Mouse (Mus musculus): Measurements from ENCODE around the gene Brd2. TPM values are rescaled to one million over a fixed set of nuclear protein-coding genes. Genes with fewer than 3 reads are reported as not detected.

The Brd2 gene
- polyA plus RNA-seq, 1 experiment from 2014 or later, result 74.9 TPM

DNA sequence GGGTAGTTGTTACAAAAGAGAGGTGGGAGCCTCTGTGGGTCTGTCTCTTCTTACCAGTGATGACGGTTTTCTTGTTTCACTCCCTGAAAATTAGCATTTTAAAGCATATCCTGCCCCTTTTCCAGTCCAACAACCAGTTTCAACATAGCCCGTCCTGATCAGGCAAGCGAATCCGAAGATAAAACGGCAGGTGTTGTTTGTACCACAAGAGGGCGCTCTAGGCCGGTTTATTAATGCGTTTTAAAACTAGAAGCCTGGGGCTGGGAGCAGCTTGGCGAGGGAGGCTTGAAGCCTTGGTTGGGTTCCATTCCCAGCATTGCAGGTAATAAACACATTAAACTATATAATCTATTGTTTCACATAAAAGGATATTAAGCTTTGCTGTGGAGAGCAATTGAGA lies 44.9 kb downstream of the Brd2 start:
- H3K9me3 ChIP-seq (ENCODE audit: control insufficient read depth, low read length), result no peaks in the 10 kb centered on the region
- H3K27ac ChIP-seq (replicated peaks in 1 of 2; ENCODE audit: control insufficient read depth in 1 of 2, insufficient read depth in 1 of 2, low read depth in 2 of 2, low read length in 2 of 2), result no peak overlapping the region
- H3K4me1 ChIP-seq (ENCODE audit: control insufficient read depth in 2 of 2, insufficient read depth in 2 of 2, low read length in 2 of 2), result no peaks in the 10 kb centered on the region
- no peak overlapping the region for H3K9ac ChIP-seq (ENCODE audit: low read length)
- no peak for ATAC-seq (ENCODE audit: insufficient number of reproducible peaks, insufficient read depth, low FRiP score, low read depth)
- no peak overlapping the region for H3K4me3 ChIP-seq (ENCODE audit: control insufficient read depth in 1 of 2, insufficient read depth in 1 of 2, low read depth in 1 of 2, low read length in 2 of 2)
- WGBS, result 2% methylated on average over 9 of the region's 9 CpGs
- H3K4me2 ChIP-seq (ENCODE audit: low read length), result no peak overlapping the region
- no peaks in the 10 kb centered on the region for H3K36me3 ChIP-seq (ENCODE audit: control insufficient read depth, insufficient read depth, low read length)
- peaks cover 35% of the 10 kb centered on the region for H3K27me3 ChIP-seq (ENCODE audit: control insufficient read depth, insufficient read depth, low read length)

GRCm38 (mm10) chr17:34075271-34075670 lies 47.2 kb downstream of the Brd2 start:
- ATAC-seq (ENCODE audit: insufficient number of reproducible peaks, insufficient read depth, low FRiP score, low read depth), result no peak
- H3K4me3 ChIP-seq (ENCODE audit: control insufficient read depth in 1 of 2, insufficient read depth in 1 of 2, low read depth in 1 of 2, low read length in 2 of 2), result no peak overlapping the region
- H3K9ac ChIP-seq (ENCODE audit: low read length), result no peak overlapping the region
- no peak overlapping the region for H3K4me2 ChIP-seq (ENCODE audit: low read length)
- H3K36me3 ChIP-seq (ENCODE audit: control insufficient read depth, insufficient read depth, low read length), result no peaks in the 10 kb centered on the region
- H3K27ac ChIP-seq (replicated peaks in 1 of 2; ENCODE audit: control insufficient read depth in 1 of 2, insufficient read depth in 1 of 2, low read depth in 2 of 2, low read length in 2 of 2), result no peak overlapping the region
- no peaks in the 10 kb centered on the region for H3K4me1 ChIP-seq (ENCODE audit: control insufficient read depth in 2 of 2, insufficient read depth in 2 of 2, low read length in 2 of 2)
- 38% methylated on average over 7 of the region's 7 CpGs for WGBS
- peaks cover 34% of the 10 kb centered on the region for H3K27me3 ChIP-seq (ENCODE audit: control insufficient read depth, insufficient read depth, low read length)
- 0 out of 2 replicates have a peak, but pooled peaks cover 3% of the 10 kb centered on the region for H3K9me3 ChIP-seq (ENCODE audit: control insufficient read depth, low read length)

DNA sequence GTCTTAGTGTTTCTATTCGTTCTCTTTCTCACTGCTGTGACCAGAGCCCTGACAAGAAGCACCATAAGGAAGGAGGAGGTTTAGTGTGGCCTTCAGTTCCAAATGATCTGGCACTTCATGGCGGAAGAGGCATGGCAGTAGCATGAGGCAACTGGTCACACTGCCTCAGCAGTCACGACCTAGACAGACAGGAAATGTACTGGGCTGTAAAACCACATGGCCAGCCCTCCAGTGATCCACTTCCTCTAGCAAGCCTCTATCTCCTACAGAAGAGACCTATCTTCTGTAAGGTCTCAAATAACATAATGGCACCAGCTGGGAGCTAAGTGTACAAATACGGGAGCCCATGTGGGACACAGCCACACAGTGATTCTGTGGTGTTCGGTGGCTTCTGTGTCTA lies 50.3 kb downstream of the Brd2 start:
- Histone ChIP-seq H3K9me3 (ENCODE audit: control insufficient read depth, low read length) (0 out of 2 replicates have a peak, but pooled peaks cover 3% of the 10 kb centered on the region), H3K36me3 (ENCODE audit: control insufficient read depth, insufficient read depth, low read length) (no peaks in the 10 kb centered on the region), H3K4me3 (ENCODE audit: control insufficient read depth in 1 of 2, insufficient read depth in 1 of 2, low read depth in 1 of 2, low read length in 2 of 2) (no peak overlapping the region), H3K27me3 (ENCODE audit: control insufficient read depth, insufficient read depth, low read length) (peaks cover 23% of the 10 kb centered on the region), H3K9ac (ENCODE audit: low read length) (no peak overlapping the region), H3K27ac (replicated peaks in 1 of 2; ENCODE audit: control insufficient read depth in 1 of 2, insufficient read depth in 1 of 2, low read depth in 2 of 2, low read length in 2 of 2) (no peak overlapping the region), H3K4me2 (ENCODE audit: low read length) (no peak overlapping the region), H3K4me1 (ENCODE audit: control insufficient read depth in 2 of 2, insufficient read depth in 2 of 2, low read length in 2 of 2) (no peaks in the 10 kb centered on the region)
- ATAC-seq (ENCODE audit: insufficient number of reproducible peaks, insufficient read depth, low FRiP score, low read depth), result no peak
- 66% methylated on average over 5 of the region's 5 CpGs for WGBS

- Histone ChIP-seq H3K4me2 (ENCODE audit: low read length) (no peak overlapping the region), H3K9me3 (ENCODE audit: control insufficient read depth, low read length) (0 out of 2 replicates have a peak, but pooled peaks cover 3% of the 10 kb centered on the region), H3K4me1 (ENCODE audit: control insufficient read depth in 2 of 2, insufficient read depth in 2 of 2, low read length in 2 of 2) (no peaks in the 10 kb centered on the region), H3K4me3 (ENCODE audit: control insufficient read depth in 1 of 2, insufficient read depth in 1 of 2, low read depth in 1 of 2, low read length in 2 of 2) (no peak overlapping the region), H3K27me3 (ENCODE audit: control insufficient read depth, insufficient read depth, low read length) (peaks cover 2% of the 10 kb centered on the region; the same call in 1 of the 2 replicates), H3K36me3 (ENCODE audit: control insufficient read depth, insufficient read depth, low read length) (no peaks in the 10 kb centered on the region), H3K27ac (replicated peaks in 1 of 2; ENCODE audit: control insufficient read depth in 1 of 2, insufficient read depth in 1 of 2, low read depth in 2 of 2, low read length in 2 of 2) (no peak overlapping the region), H3K9ac (ENCODE audit: low read length) (no peak overlapping the region)
- no peak for ATAC-seq (ENCODE audit: insufficient number of reproducible peaks, insufficient read depth, low FRiP score, low read depth)
- 53% methylated on average over 3 of the region's 3 CpGs for WGBS
These were observed 53.6 kb downstream of the Brd2 start for GRCm38 (mm10) chr17:34068864-34069263.

Other genes starting within 250 kb of the Brd2 start
- gene Gm7029, start 248.8 kb downstream of the Brd2 start, polyA plus RNA-seq (2014; fragmentation: Nextera tagmentation; extraction: Ambion mirVana), result not detected in 2 replicates
- 4.5 and 5.4 TPM in 2 replicates for gene Kifc1, start 232.0 kb downstream of the Brd2 start, polyA plus RNA-seq (2014; fragmentation: Nextera tagmentation; extraction: Ambion mirVana)
- 0.26 and 0.35 TPM in 2 replicates for gene Platr17, start 217.5 kb downstream of the Brd2 start, polyA plus RNA-seq (2014; fragmentation: Nextera tagmentation; extraction: Ambion mirVana)
- gene Daxx, start 213.2 kb downstream of the Brd2 start, polyA plus RNA-seq (2014; fragmentation: Nextera tagmentation; extraction: Ambion mirVana), result 24.5 and 27.2 TPM in 2 replicates
- 44.9 and 47.1 TPM in 2 replicates for gene Tapbp, start 206.7 kb downstream of the Brd2 start, polyA plus RNA-seq (2014; fragmentation: Nextera tagmentation; extraction: Ambion mirVana)
- 4.5 and 8.9 TPM in 2 replicates for gene Zbtb22, start 206.7 kb downstream of the Brd2 start, polyA plus RNA-seq (2014; fragmentation: Nextera tagmentation; extraction: Ambion mirVana)
- gene Rgl2, start 193.1 kb downstream of the Brd2 start, polyA plus RNA-seq (2014; fragmentation: Nextera tagmentation; extraction: Ambion mirVana), result 30.3 and 38.9 TPM in 2 replicates
- gene Pfdn6, start 182.3 kb downstream of the Brd2 start, polyA plus RNA-seq (2014; fragmentation: Nextera tagmentation; extraction: Ambion mirVana), result 110 TPM in 2 replicates
- gene Wdr46, start 182.0 kb downstream of the Brd2 start, polyA plus RNA-seq (2014; fragmentation: Nextera tagmentation; extraction: Ambion mirVana), result 14.7 and 15.5 TPM in 2 replicates
- 3.8 and 4.6 TPM in 2 replicates for gene B3galt4, start 171.1 kb downstream of the Brd2 start, polyA plus RNA-seq (2014; fragmentation: Nextera tagmentation; extraction: Ambion mirVana)
- gene Vps52, start 166.8 kb downstream of the Brd2 start, polyA plus RNA-seq (2014; fragmentation: Nextera tagmentation; extraction: Ambion mirVana), result 27.6 and 30.6 TPM in 2 replicates
- 1,085 and 1,186 TPM in 2 replicates for gene Rps18, start 166.6 kb downstream of the Brd2 start, polyA plus RNA-seq (2014; fragmentation: Nextera tagmentation; extraction: Ambion mirVana)
- gene H2-K1, start 122.3 kb downstream of the Brd2 start, polyA plus RNA-seq (2014; fragmentation: Nextera tagmentation; extraction: Ambion mirVana), result 32.3 and 37.8 TPM in 2 replicates
- 5.4 and 7.4 TPM in 2 replicates for gene Ring1, start 98.0 kb downstream of the Brd2 start, polyA plus RNA-seq (2014; fragmentation: Nextera tagmentation; extraction: Ambion mirVana)
- 46.8 and 57.7 TPM in 2 replicates for gene H2-Ke6, start 94.6 kb downstream of the Brd2 start, polyA plus RNA-seq (2014; fragmentation: Nextera tagmentation; extraction: Ambion mirVana)
- 48.0 and 53.2 TPM in 2 replicates for gene Slc39a7, start 91.0 kb downstream of the Brd2 start, polyA plus RNA-seq (2014; fragmentation: Nextera tagmentation; extraction: Ambion mirVana)
- 14.2 and 16.4 TPM in 2 replicates for gene Rxrb, start 90.8 kb downstream of the Brd2 start, polyA plus RNA-seq (2014; fragmentation: Nextera tagmentation; extraction: Ambion mirVana)
- gene Col11a2, start 83.2 kb downstream of the Brd2 start, polyA plus RNA-seq (2014; fragmentation: Nextera tagmentation; extraction: Ambion mirVana), result 0.32 and 0.51 TPM in 2 replicates
- gene H2-Oa, start 30.3 kb downstream of the Brd2 start, polyA plus RNA-seq (2014; fragmentation: Nextera tagmentation; extraction: Ambion mirVana), result 0.78 TPM in 1 of 2 replicates, not detected in the other
- 5.7 and 9.3 TPM in 2 replicates for gene H2-DMa, start 3.1 kb downstream of the Brd2 start, polyA plus RNA-seq (2014; fragmentation: Nextera tagmentation; extraction: Ambion mirVana)
- 0.32 and 0.36 TPM in 2 replicates for gene H2-DMb2, start 20.7 kb upstream of the Brd2 start, polyA plus RNA-seq (2014; fragmentation: Nextera tagmentation; extraction: Ambion mirVana)
- 0.38 and 0.62 TPM in 2 replicates for gene H2-DMb1, start 30.4 kb upstream of the Brd2 start, polyA plus RNA-seq (2014; fragmentation: Nextera tagmentation; extraction: Ambion mirVana)
- 1.7 and 1.9 TPM in 2 replicates for gene Tap1, start 64.9 kb upstream of the Brd2 start, polyA plus RNA-seq (2014; fragmentation: Nextera tagmentation; extraction: Ambion mirVana)
- 1.6 and 1.7 TPM in 2 replicates for gene Psmb9, start 65.1 kb upstream of the Brd2 start, polyA plus RNA-seq (2014; fragmentation: Nextera tagmentation; extraction: Ambion mirVana)
- gene Psmb8, start 75.1 kb upstream of the Brd2 start, polyA plus RNA-seq (2014; fragmentation: Nextera tagmentation; extraction: Ambion mirVana), result 4.4 and 4.6 TPM in 2 replicates
- gene Tap2, start 80.9 kb upstream of the Brd2 start, polyA plus RNA-seq (2014; fragmentation: Nextera tagmentation; extraction: Ambion mirVana), result 2.1 and 2.8 TPM in 2 replicates
- not detected in 2 replicates for gene H2-Ob, start 116.3 kb upstream of the Brd2 start, polyA plus RNA-seq (2014; fragmentation: Nextera tagmentation; extraction: Ambion mirVana)
- 7.0 and 10.0 TPM in 2 replicates for gene H2-Ab1, start 135.1 kb upstream of the Brd2 start, polyA plus RNA-seq (2014; fragmentation: Nextera tagmentation; extraction: Ambion mirVana)
- 1.2 and 2.5 TPM in 2 replicates for gene H2-Aa, start 165.2 kb upstream of the Brd2 start, polyA plus RNA-seq (2014; fragmentation: Nextera tagmentation; extraction: Ambion mirVana)
- 2.6 and 3.0 TPM in 2 replicates for gene H2-Eb1, start 183.2 kb upstream of the Brd2 start, polyA plus RNA-seq (2014; fragmentation: Nextera tagmentation; extraction: Ambion mirVana)
- gene H2-Eb2, start 203.0 kb upstream of the Brd2 start, polyA plus RNA-seq (2014; fragmentation: Nextera tagmentation; extraction: Ambion mirVana), result not detected in 2 replicates
- gene Btnl2, start 232.2 kb upstream of the Brd2 start, polyA plus RNA-seq (2014; fragmentation: Nextera tagmentation; extraction: Ambion mirVana), result not detected in 2 replicates